Mouse (Mus musculus) heart, embryonic 14.5 days (tissue): ENCODE measurements at regions not wholly inside any gene's neighbourhood (a gene's known extent, or its start where the extent isn't known, plus 50 kb on each side); places are given as distances from the start of the nearest gene placed in this dataset.

ENCODE experiments used
- ATAC-seq: fragments of 200-750 bp; cut with Nextera tagmentation; 2 replicates; pipeline ENCODE4 v1.8.0; 2017; ENCODE audit warnings: low read depth, moderate TSS enrichment; ENCODE audit not compliant: insufficient number of reproducible peaks, insufficient read depth, low FRiP score
- H3K27ac ChIP-seq, 2 experiments: fragments of 200-500 bp in 1 of 2; fragments of 300-500 bp in 1 of 2; sonication (generic) in 1 of 2; replicated peaks in 1 of 2; 2 replicates each; pipeline ENCODE4 v1.5.1; 2012 to 2014; ENCODE audit warnings: low read depth in 2 of 2, low read length in 2 of 2, control low read depth in 1 of 2, mild to moderate bottlenecking in 1 of 2, mixed read lengths in 1 of 2; ENCODE audit not compliant: control insufficient read depth in 1 of 2, insufficient read depth in 1 of 2
- H3K27me3 ChIP-seq: fragments of 300-500 bp; sonication (generic); 2 replicates; pipeline ENCODE4 v1.6.1; 2014; ENCODE audit warnings: mild to moderate bottlenecking, low read length, control low read depth; ENCODE audit not compliant: control insufficient read depth, insufficient read depth
- H3K36me3 ChIP-seq: fragments of 300-500 bp; sonication (generic); 2 replicates; pipeline ENCODE4 v1.6.1; 2014; ENCODE audit warnings: mild to moderate bottlenecking, control low read depth, low read length, mixed read lengths; ENCODE audit not compliant: control insufficient read depth, insufficient read depth
- H3K4me1 ChIP-seq, 2 experiments: fragments of 200-500 bp in 1 of 2; fragments of 300-500 bp in 1 of 2; sonication (generic) in 1 of 2; 2 replicates each; pipeline ENCODE4 v1.6.1; 2012 to 2014; ENCODE audit warnings: low read length in 2 of 2, control low read depth in 1 of 2, mixed read lengths in 1 of 2; ENCODE audit not compliant: control insufficient read depth in 2 of 2, insufficient read depth in 2 of 2
- H3K4me2 ChIP-seq: fragments of 300-500 bp; sonication (generic); 2 replicates; pipeline ENCODE4 v1.6.1; 2014; ENCODE audit warnings: mild to moderate bottlenecking, low read length
- H3K4me3 ChIP-seq, 2 experiments: fragments of 200-500 bp in 1 of 2; fragments of 300-500 bp in 1 of 2; sonication (generic) in 1 of 2; 2 replicates each; pipeline ENCODE4 v1.5.1; 2012 to 2014; ENCODE audit warnings: low read length in 2 of 2, mild to moderate bottlenecking in 2 of 2, control low read depth in 1 of 2, low read depth in 1 of 2, moderate library complexity in 1 of 2; ENCODE audit not compliant: control insufficient read depth in 1 of 2, insufficient read depth in 1 of 2
- H3K9ac ChIP-seq: fragments of 300-500 bp; sonication (generic); 2 replicates; pipeline ENCODE4 v1.6.1; 2014; ENCODE audit warnings: mild to moderate bottlenecking, low read length
- H3K9me3 ChIP-seq: fragments of 300-500 bp; sonication (generic); 2 replicates; pipeline ENCODE4 v1.6.1; 2016; ENCODE audit warnings: low read length, control low read depth; ENCODE audit not compliant: control insufficient read depth
- WGBS: fragments of 180-500 bp; shearing (Covaris S2); extraction: QIAGEN DNeasy Blood & Tissue Kit; methylation state at CpG from one replicate; pipeline ENCODE4 v1.1.7; 2014; 5-methylcytosine and 5-hydroxymethylcytosine counted together

DNA sequence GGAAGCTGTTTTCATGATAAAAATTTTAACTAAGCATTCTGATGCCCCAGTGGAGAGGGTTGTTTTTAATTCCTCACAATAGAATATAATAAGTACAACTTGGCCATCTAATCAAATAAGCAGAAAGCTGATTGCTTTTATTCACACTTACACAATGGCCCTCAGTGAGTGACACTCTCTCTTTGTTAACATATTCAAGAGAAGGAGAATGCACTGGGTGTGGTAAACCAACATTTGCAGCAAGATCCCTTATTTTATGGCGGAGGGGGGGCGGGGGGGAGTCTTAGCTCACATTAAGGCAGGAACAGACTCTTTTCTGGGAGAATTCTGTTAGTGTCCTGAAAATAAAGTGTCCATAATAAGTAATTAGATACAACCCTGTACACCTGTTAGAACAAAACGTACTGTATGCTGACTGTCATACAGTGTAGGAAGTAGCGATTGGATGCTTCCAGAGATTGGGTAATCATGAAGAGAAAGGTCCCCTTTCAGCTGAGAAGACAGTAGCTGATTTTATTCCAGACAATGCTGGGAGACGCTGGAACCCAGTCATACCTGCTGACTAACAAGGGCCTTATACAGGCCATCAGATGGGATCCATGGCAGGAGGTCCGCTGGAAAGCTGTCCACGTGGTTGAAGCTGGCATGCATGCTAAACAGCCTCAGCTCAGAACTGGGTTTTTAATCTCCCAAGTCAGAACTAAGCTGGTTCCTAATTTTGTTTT, 63.4 kb upstream of the Eya4 start:
- ATAC-seq, result no peak
- Histone ChIP-seq H3K4me1 (no peaks in the 10 kb centered on the region), H3K36me3 (no peaks in the 10 kb centered on the region), H3K4me2 (no peak overlapping the region), H3K4me3 (no peak overlapping the region), H3K27ac (no peak overlapping the region), H3K9me3 (no peaks in the 10 kb centered on the region), H3K27me3 (no peaks in the 10 kb centered on the region), H3K9ac (no peak overlapping the region)
- WGBS, result 71% methylated on average over 7 of the region's 7 CpGs

DNA sequence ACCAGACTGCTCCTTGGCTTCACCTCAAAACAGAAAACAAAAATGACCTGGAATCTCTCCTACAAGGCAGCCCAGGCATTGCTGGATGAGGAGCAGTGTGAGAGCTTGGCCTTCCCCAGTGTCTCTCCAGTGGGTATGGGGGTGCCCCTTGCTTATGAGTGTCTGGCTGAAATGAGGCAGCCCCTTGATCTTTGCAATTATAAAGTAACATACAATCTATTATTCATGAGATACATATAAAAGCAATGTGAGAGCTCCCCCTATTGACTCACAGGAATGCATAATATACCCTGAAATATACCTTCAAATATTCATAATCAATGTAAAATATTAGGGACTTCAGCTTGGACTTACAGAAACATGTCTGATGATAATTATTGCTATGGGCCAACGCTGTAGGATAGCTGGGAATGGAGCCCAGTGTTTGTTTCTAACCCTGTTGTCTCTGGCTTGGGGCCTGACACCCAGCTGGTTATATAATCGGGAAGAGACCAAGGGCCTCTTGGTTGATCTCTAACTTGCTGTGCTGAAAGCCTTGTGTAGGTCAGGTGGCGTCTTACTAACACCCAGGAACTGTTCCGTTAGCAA, 52.9 kb upstream of the Eya4 start:
- H3K4me3 ChIP-seq, result no peak overlapping the region
- no peaks in the 10 kb centered on the region for H3K4me1 ChIP-seq
- H3K27me3 ChIP-seq, result no peaks in the 10 kb centered on the region
- no peak overlapping the region for H3K9ac ChIP-seq
- ATAC-seq, result no peak
- 59% methylated on average over 4 of the region's 4 CpGs for WGBS
- H3K36me3 ChIP-seq, result no peaks in the 10 kb centered on the region
- H3K27ac ChIP-seq, result no peak overlapping the region
- no peak overlapping the region for H3K4me2 ChIP-seq
- peaks cover 10% of the 10 kb centered on the region for H3K9me3 ChIP-seq
